Mouse (Mus musculus): ENCODE results near the gene Tmem41b.

Gene Tmem41b

GRCm38 (mm10) chr7:109975966-109976715 lies 10.6 kb downstream of the Tmem41b start:
- DNase-seq: no peak

- DNase-seq: no peak
These were observed 17.2 kb downstream of the Tmem41b start for GRCm38 (mm10) chr7:109969542-109969941.

- DNase-seq: peak; percentile 58 to 70
These were observed 17.7 kb downstream of the Tmem41b start for GRCm38 (mm10) chr7:109968924-109969450.

- DNase-seq: peak in 1 of 2 experiments; percentile 42
These were observed 18.7 kb downstream of the Tmem41b start for GRCm38 (mm10) chr7:109967805-109968579.

- DNase-seq: no peak
These were observed 21.1 kb downstream of the Tmem41b start for GRCm38 (mm10) chr7:109965658-109966057.

- DNase-seq: no peak
These were observed 23.0 kb downstream of the Tmem41b start for GRCm38 (mm10) chr7:109963707-109964106.

- no peak for DNase-seq
These were observed 24.1 kb downstream of the Tmem41b start for GRCm38 (mm10) chr7:109962596-109962995.

- no peak for DNase-seq
These were observed 25.2 kb downstream of the Tmem41b start for GRCm38 (mm10) chr7:109961570-109961969.

GRCm38 (mm10) chr7:109960613-109961154 lies 26.0 kb downstream of the Tmem41b start:
- DNase-seq: no peak

- peak; percentile 87 to 91 for DNase-seq
These were observed 26.8 kb downstream of the Tmem41b start, which contains the start of gene Dennd5a for GRCm38 (mm10) chr7:109959716-109960612. Dennd5a (minus strand) TSS chr7:109960470.

- DNase-seq: no peak
These were observed 27.6 kb downstream of the Tmem41b start for GRCm38 (mm10) chr7:109958843-109959715.

GRCm38 (mm10) chr7:109957996-109958789 lies 28.5 kb downstream of the Tmem41b start:
- DNase-seq: no peak

GRCm38 (mm10) chr7:109954622-109955401 lies 31.9 kb downstream of the Tmem41b start:
- no peak for DNase-seq

- no peak for DNase-seq
These were observed 35.4 kb downstream of the Tmem41b start for GRCm38 (mm10) chr7:109951297-109951696.

GRCm38 (mm10) chr7:109944421-109945034 lies 42.2 kb downstream of the Tmem41b start:
- no peak for DNase-seq

- DNase-seq: no peak
These were observed 57.1 kb downstream of the Tmem41b start for GRCm38 (mm10) chr7:109929628-109930027.

GRCm38 (mm10) chr7:109928365-109928764 lies 58.4 kb downstream of the Tmem41b start:
- DNase-seq: no peak

GRCm38 (mm10) chr7:109924965-109925364 lies 61.8 kb downstream of the Tmem41b start:
- DNase-seq: peak in 1 of 2 experiments; percentile 28

- DNase-seq: no peak
These were observed 63.8 kb downstream of the Tmem41b start for GRCm38 (mm10) chr7:109922889-109923288.

All from lung, postnatal 4 days (tissue).